Mouse (Mus musculus): Measurements from ENCODE around the gene Ctr9. TPM values are rescaled to one million over a fixed set of nuclear protein-coding genes. Genes with fewer than 3 reads are reported as not detected.

Ctr9 gene
- polyA plus RNA-seq, 1 experiment: 7.2 TPM

- no peak for DNase-seq (ENCODE audit: low read depth, low spot score)
- 3% methylated on average over 4 of the region's 4 CpGs for WGBS
Measured at GRCm38 (mm10) chr7:111083733-111084120, 55.0 kb downstream of the Ctr9 start.

- WGBS: 51% methylated on average over 2 of the region's 2 CpGs
- DNase-seq (ENCODE audit: low read depth, low spot score): no peak
Measured at GRCm38 (mm10) chr7:111084443-111084842, 55.7 kb downstream of the Ctr9 start.

- DNase-seq (ENCODE audit: low read depth, low spot score): no peak
Measured at GRCm38 (mm10) chr7:111085153-111085552, 56.4 kb downstream of the Ctr9 start.

GRCm38 (mm10) chr7:111095169-111095568, 66.4 kb downstream of the Ctr9 start:
- DNase-seq (ENCODE audit: low read depth, low spot score): no peak
- 70% methylated on average over 2 of the region's 2 CpGs for WGBS

GRCm38 (mm10) chr7:111098196-111098595, 69.4 kb downstream of the Ctr9 start:
- DNase-seq (ENCODE audit: low read depth, low spot score): no peak
- 40% methylated on average over 1 of the region's 1 CpGs for WGBS

Other genes with a start within 250 kb of the Ctr9 start
- gene Rnf141, start 184.5 kb upstream of the Ctr9 start, polyA plus RNA-seq (2012; rRNA removed): 19.1 and 30.9 TPM in 2 replicates
- gene Lyve1, start 165.7 kb upstream of the Ctr9 start, polyA plus RNA-seq (2012; rRNA removed): 11.1 and 17.2 TPM in 2 replicates
- gene Mrvi1, start 46.5 kb upstream of the Ctr9 start, polyA plus RNA-seq (2012; rRNA removed): 18.0 and 27.2 TPM in 2 replicates
- gene Eif4g2, start 54.1 kb downstream of the Ctr9 start, polyA plus RNA-seq (2012; rRNA removed): 96.9 and 102 TPM in 2 replicates

Measured in large intestine, adult 2 months (tissue).